Mouse (Mus musculus) G1E (cell line): ENCODE measurements around the gene Dirc2.

ENCODE experiments used
- CTCF ChIP-seq: IDR thresholded peaks from 2 replicates; pipeline ENCODE4 v1.5.1; 2012; ENCODE audit warnings: low read depth, low read length, inconsistent platforms, mixed read lengths
- TAL1 ChIP-seq: conservative IDR thresholded peaks from 2 replicates; pipeline ENCODE4 v1.6.1; 2012; ENCODE audit warnings: low read depth, low read length, inconsistent platforms, mixed read lengths

DNA sequence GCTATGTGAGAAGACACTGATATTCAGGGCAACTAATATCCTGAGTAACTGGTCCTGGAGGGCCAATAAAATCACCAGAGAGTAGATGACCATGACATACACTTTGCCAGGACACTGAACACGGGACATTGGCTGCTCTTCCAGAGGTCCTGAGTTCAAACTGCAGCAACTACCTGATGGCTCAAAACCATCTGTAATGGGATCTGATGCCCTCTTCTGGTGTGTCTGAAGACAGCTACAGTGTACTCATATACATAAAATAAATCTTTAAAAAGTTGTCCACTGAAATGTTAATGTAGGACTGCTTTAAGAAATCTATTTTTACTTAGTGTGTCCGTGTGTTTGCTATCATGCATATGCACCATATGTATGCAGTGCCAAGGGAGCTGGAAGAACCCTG is 42.6 kb downstream of the Dirc2 start:
- TF ChIP-seq CTCF (no peak), TAL1 (no peak)
